Mouse (Mus musculus) left cerebral cortex, postnatal 4 days (tissue): ENCODE data around the gene Mrgprx2. TPM values are rescaled to one million over a fixed set of nuclear protein-coding genes. Genes with fewer than 3 reads are reported as not detected.
"Not testable (repeated sequence)": the region's sequence is repeated elsewhere in the genome, so short reads cannot be mapped to it uniquely, and the experiment has no call there.

Experiments
- DNase-seq: peaks from one replicate; pipeline ENCODE4 v3.0.0-alpha.2; 2022
- intact Hi-C: fragments of 180-260 bp; cut with DNase I; formaldehyde crosslinking; loops from one replicate; pipeline ENCODE4 v1.15.1; 2025
- total RNA-seq, 2 experiments: library from RNA; stranded (reverse); gene quantifications; 2 replicates each; pipeline ENCODE4 v1.2.3; 2021

Mrgprx2 gene
- not detected for total RNA-seq

- no peak for DNase-seq
- intact Hi-C loops = no loop called here
Measured at GRCm38 (mm10) chr7:48499221-48499620, at the start of gene Mrgprx2. Gene Mrgprx2 (minus strand): TSS chr7:48499321.

DNA sequence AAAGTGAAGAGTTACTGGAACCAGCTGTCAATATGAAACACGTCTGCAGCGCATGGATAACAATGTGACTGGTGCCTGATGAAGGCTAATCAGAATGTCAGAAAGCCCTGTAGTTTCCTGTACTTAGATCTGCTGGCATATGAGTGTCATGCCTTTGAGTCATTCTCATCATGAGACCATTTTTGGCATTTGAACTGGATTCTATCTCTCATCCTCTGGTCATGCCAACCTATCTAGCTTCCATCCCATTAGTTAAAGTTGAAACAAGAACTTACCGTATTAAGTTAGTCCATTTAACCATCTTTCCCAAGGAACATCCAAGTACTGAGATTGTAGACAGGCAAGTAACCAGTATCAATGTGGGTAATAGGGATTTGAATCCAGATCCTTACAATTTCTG is 42.9 kb downstream of the Mrgprx2 start, which contains the start of gene Mrgprb1:
TSS of gene Mrgprb1 (minus strand) at position 101 of the 400 bp plus-strand sequence.
- DNase-seq = no peak
- intact Hi-C loops = no loop called here

- DNase-seq = no peak
- intact Hi-C loops = no loop called here
Measured at GRCm38 (mm10) chr7:48436581-48436980, 62.5 kb downstream of the Mrgprx2 start.

DNA sequence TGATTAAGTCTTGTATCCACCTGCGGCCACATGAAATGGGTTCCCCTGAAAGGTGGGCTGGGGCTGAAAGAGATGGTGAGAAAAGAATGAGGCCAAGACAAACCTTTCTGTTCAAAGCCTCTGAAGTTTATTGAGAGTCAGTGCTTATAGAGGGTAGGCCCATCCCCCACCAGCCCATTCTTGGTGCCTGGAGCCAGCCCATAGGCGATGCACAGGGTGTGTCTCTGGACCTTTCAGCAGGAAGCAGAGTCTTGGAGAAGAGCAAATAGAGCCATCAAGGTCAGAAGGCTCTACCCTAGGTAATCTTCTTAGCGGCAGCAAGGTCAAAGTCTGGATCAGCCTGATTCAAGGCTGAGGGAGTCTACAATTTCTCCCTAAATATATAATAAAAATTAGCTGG is 63.2 kb downstream of the Mrgprx2 start:
- DNase-seq, intact Hi-C loops: not testable (repeated sequence)

Other genes starting within 250 kb of the Mrgprx2 start
- gene Mrgprb8, start 110.8 kb downstream of the Mrgprx2 start, total RNA-seq = not detected
- gene Mrgprb1, start 43.0 kb downstream of the Mrgprx2 start, total RNA-seq = under 1 TPM; 0.34 to 0.97 TPM
- under 1 TPM; 0.22 to 0.48 TPM for gene Mrgprb2, start 58.8 kb upstream of the Mrgprx2 start, total RNA-seq
- gene Mrgprb3, start 144.5 kb upstream of the Mrgprx2 start, total RNA-seq = not detected